In the genomic region with DNA sequence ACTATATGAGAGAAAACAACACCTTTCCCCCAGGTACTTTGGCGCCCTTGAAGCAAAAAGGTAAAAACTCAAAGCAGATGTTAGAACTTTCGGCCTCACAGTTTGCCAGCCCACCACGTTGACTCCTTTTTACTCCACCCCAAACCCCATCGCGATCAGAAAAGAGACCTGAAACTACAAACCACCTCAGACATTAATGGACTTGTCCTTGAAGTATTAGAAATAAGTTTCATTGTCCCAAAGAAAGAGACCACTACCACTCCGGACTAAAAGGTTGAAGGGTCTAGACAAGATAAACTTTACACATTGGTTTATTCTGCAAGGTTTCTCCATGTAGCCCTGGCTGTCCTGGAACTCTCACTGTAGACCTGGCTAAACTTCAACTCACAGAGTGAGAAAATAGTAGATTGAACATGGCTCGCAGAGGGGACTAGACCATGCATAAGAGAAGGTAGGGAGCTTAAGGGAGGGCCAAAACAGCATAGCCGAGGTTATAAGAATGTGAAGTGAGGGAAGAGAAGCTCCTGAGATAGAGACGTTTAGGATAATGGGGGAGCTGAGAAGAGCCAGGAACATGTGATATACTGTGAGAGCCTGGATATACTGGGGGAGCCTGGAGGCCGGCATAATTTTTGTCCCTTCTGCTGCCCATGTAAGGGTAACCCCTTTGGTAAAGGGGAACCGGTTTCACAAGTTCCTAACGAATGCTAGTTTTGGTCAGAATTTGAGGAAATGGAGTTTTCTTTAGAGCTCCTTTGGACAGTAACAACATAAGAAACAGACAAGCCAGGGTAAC, we compare ENCODE assay signal across 8 mouse cellular contexts. TPM values are rescaled to one million over a fixed set of nuclear protein-coding genes. Genes with fewer than 3 reads are reported as not detected.
A peak's percentile ranks its signal among the peaks of the same experiment; 100 is the strongest.
DNase-seq lines count a peak whose midpoint lies in the region; ATAC-seq and TF ChIP-seq lines count a peak whose summit lies in the region.

No protein-coding gene starts in this region.

- no peaks in the 10 kb centered on the region for H3K27me3 ChIP-seq in forebrain, embryonic 11.5 days (ENCODE audit: control insufficient read depth, insufficient read depth, low read length)
- H3K27me3 ChIP-seq in limb, embryonic 13.5 days = no peaks in the 10 kb centered on the region
- H3K27me3 ChIP-seq in neural tube, embryonic 15.5 days (replicated peaks) = no peaks in the 10 kb centered on the region

- peaks cover 11% of the 10 kb centered on the region for H3K4me1 ChIP-seq in forebrain, embryonic 11.5 days (replicated peaks; ENCODE audit: control insufficient read depth, insufficient read depth, low read length)
- peaks cover 30% of the 10 kb centered on the region for H3K4me1 ChIP-seq in limb, embryonic 13.5 days
- H3K4me1 ChIP-seq in neural tube, embryonic 15.5 days = peaks cover 33% of the 10 kb centered on the region

- peak overlapping the region; percentile 39; the same call in 1 of the 2 replicates for H3K9ac ChIP-seq in forebrain, embryonic 11.5 days (ENCODE audit: low read length)
- H3K9ac ChIP-seq in limb, embryonic 13.5 days = no peak overlapping the region
- H3K9ac ChIP-seq in neural tube, embryonic 15.5 days (replicated peaks) = no peak overlapping the region

- peak overlapping the region; percentile 71; the same call in 1 of the 2 replicates for H3K4me3 ChIP-seq in left cerebral cortex, adult 2 months
- peak overlapping the region; percentile 77 for H3K4me3 ChIP-seq in forebrain, embryonic 11.5 days (ENCODE audit: low read depth, low read length)
- peak overlapping the region; percentile 78; the same call in 1 of the 2 replicates for H3K4me3 ChIP-seq in limb, embryonic 13.5 days
- peak overlapping the region; percentile 61 for H3K4me3 ChIP-seq in neural tube, embryonic 15.5 days (replicated peaks)

- peak overlapping the region; percentile 60 for H3K4me2 ChIP-seq in forebrain, embryonic 11.5 days (ENCODE audit: low read depth, low read length, severe bottlenecking)
- peak overlapping the region; percentile 62 for H3K4me2 ChIP-seq in limb, embryonic 13.5 days (replicated peaks)
- peak overlapping the region; percentile 64 for H3K4me2 ChIP-seq in neural tube, embryonic 15.5 days

- no peak for ATAC-seq in forebrain, embryonic 11.5 days (replicated peaks; ENCODE audit: low FRiP score)
- no peak for ATAC-seq in limb, embryonic 13.5 days (ENCODE audit: low FRiP score, low read depth)
- no peak for ATAC-seq in neural tube, embryonic 15.5 days (ENCODE audit: low FRiP score)

- no peaks in the 10 kb centered on the region for H3K9me3 ChIP-seq in forebrain, embryonic 11.5 days (ENCODE audit: control insufficient read depth, low read length)
- H3K9me3 ChIP-seq in limb, embryonic 13.5 days = no peaks in the 10 kb centered on the region
- no peaks in the 10 kb centered on the region for H3K9me3 ChIP-seq in neural tube, embryonic 15.5 days (replicated peaks)

- TF ChIP-seq CTCF in left cerebral cortex, adult 2 months (IDR thresholded peaks at IDR 0.05) = no peak

- intact Hi-C loops in left cerebral cortex, adult 2 months (cut with DNase I) = loop anchor here (5.0 kb wide), 1 partner anchor 55 kb away; no protein-coding TSS in a partner anchor
- intact Hi-C loops in left cerebral cortex, postnatal 14 days (cut with DNase I) = no loop called here

- peak overlapping the region; percentile 66 for H3K27ac ChIP-seq in left cerebral cortex, adult 2 months
- H3K27ac ChIP-seq in forebrain, embryonic 11.5 days (ENCODE audit: low read depth, low read length) = peak overlapping the region; percentile 76
- H3K27ac ChIP-seq in limb, embryonic 13.5 days = peak overlapping the region; percentile 28; the same call in 1 of the 2 replicates
- H3K27ac ChIP-seq in neural tube, embryonic 15.5 days (replicated peaks) = peak overlapping the region; percentile 90

- 69% methylated on average over 12 of the region's 12 CpGs for WGBS in forebrain, embryonic 11.5 days
- WGBS in limb, embryonic 13.5 days = 55% methylated on average over 12 of the region's 12 CpGs
- WGBS in neural tube, embryonic 15.5 days = 66% methylated on average over 12 of the region's 12 CpGs

- no peak for DNase-seq in left cerebral cortex, adult 2 months (ENCODE audit: extremely low spot score in 1 of 2, low spot score in 2 of 2)
- DNase-seq in left cerebral cortex, postnatal 14 days (ENCODE audit: low spot score in 2 of 2) = no peak
- no peak for DNase-seq in forebrain, embryonic 11.5 days (ENCODE audit: low spot score)
- no peak for DNase-seq in adrenal gland, postnatal 4 days (ENCODE audit: low spot score in 2 of 2)
- no peak for DNase-seq in yolk sac, embryonic 10.5 days (ENCODE audit: low spot score)
- no peak for DNase-seq in right cerebral cortex, postnatal 36 days (ENCODE audit: low spot score in 2 of 2)

- H3K36me3 ChIP-seq in forebrain, embryonic 11.5 days (ENCODE audit: control insufficient read depth, insufficient read depth, low read length) = peaks cover 3% of the 10 kb centered on the region; the same call in 1 of the 2 replicates
- H3K36me3 ChIP-seq in limb, embryonic 13.5 days = peaks cover 25% of the 10 kb centered on the region
- peaks cover 22% of the 10 kb centered on the region for H3K36me3 ChIP-seq in neural tube, embryonic 15.5 days

RNA-seq across cellular contexts. Expression of a gene that starts 0.9 kb away (rescaled TPM):
- total RNA-seq in left cerebral cortex, adult 2 months (2021) = 10 to 100 TPM; 78.1 to 79.6 TPM
- total RNA-seq in left cerebral cortex, postnatal 14 days (2021) = 100 to 1,000 TPM in 1 of 2 experiments, 10 to 100 TPM in 1; 97.9 to 102 TPM
- polyA plus RNA-seq in forebrain, embryonic 11.5 days (2014; fragmentation: Nextera tagmentation; extraction: Ambion mirVana) = 332 and 356 TPM in 2 replicates
- 194 and 207 TPM in 2 replicates for polyA plus RNA-seq in limb, embryonic 13.5 days (2015; fragmentation: Nextera tagmentation; extraction: Ambion mirVana)
- polyA plus RNA-seq in neural tube, embryonic 15.5 days (2015; fragmentation: Nextera tagmentation; extraction: Ambion mirVana) = 437 and 499 TPM in 2 replicates
- total RNA-seq in adrenal gland, postnatal 4 days (2021) = 10 to 100 TPM; 79.4 to 85.0 TPM

RNA-seq across cellular contexts. Expression of a gene that starts 1.8 kb away (rescaled TPM):
- not detected for total RNA-seq in left cerebral cortex, adult 2 months (2021)
- total RNA-seq in left cerebral cortex, postnatal 14 days (2021) = not detected
- polyA plus RNA-seq in forebrain, embryonic 11.5 days (2014; fragmentation: Nextera tagmentation; extraction: Ambion mirVana) = not detected in 2 replicates
- not detected in 2 replicates for polyA plus RNA-seq in limb, embryonic 13.5 days (2015; fragmentation: Nextera tagmentation; extraction: Ambion mirVana)
- not detected in 2 replicates for polyA plus RNA-seq in neural tube, embryonic 15.5 days (2015; fragmentation: Nextera tagmentation; extraction: Ambion mirVana)
- not detected for total RNA-seq in adrenal gland, postnatal 4 days (2021)

RNA-seq across cellular contexts. Expression of a gene that starts 9.6 kb away (rescaled TPM):
- 100 to 1,000 TPM; 189 to 199 TPM for total RNA-seq in left cerebral cortex, adult 2 months (2021)
- total RNA-seq in left cerebral cortex, postnatal 14 days (2021) = 100 to 1,000 TPM; 205 to 214 TPM
- 23.9 and 24.5 TPM in 2 replicates for polyA plus RNA-seq in forebrain, embryonic 11.5 days (2014; fragmentation: Nextera tagmentation; extraction: Ambion mirVana)
- 30.9 and 32.7 TPM in 2 replicates for polyA plus RNA-seq in limb, embryonic 13.5 days (2015; fragmentation: Nextera tagmentation; extraction: Ambion mirVana)
- 93.2 and 114 TPM in 2 replicates for polyA plus RNA-seq in neural tube, embryonic 15.5 days (2015; fragmentation: Nextera tagmentation; extraction: Ambion mirVana)
- 10 to 100 TPM; 21.9 to 27.4 TPM for total RNA-seq in adrenal gland, postnatal 4 days (2021)

RNA-seq across cellular contexts. Expression of a gene that starts 33.2 kb away (rescaled TPM):
- total RNA-seq in left cerebral cortex, adult 2 months (2021) = not detected
- total RNA-seq in left cerebral cortex, postnatal 14 days (2021) = not detected
- polyA plus RNA-seq in forebrain, embryonic 11.5 days (2014; fragmentation: Nextera tagmentation; extraction: Ambion mirVana) = 2.1 and 2.8 TPM in 2 replicates
- polyA plus RNA-seq in limb, embryonic 13.5 days (2015; fragmentation: Nextera tagmentation; extraction: Ambion mirVana) = 0.33 and 0.68 TPM in 2 replicates
- polyA plus RNA-seq in neural tube, embryonic 15.5 days (2015; fragmentation: Nextera tagmentation; extraction: Ambion mirVana) = 0.06 and 1.4 TPM in 2 replicates
- total RNA-seq in adrenal gland, postnatal 4 days (2021) = 10 to 100 TPM; 11.2 to 24.5 TPM

RNA-seq across cellular contexts. Expression of a gene that starts 57.3 kb away (rescaled TPM):
- 10 to 100 TPM; 14.9 to 20.9 TPM for total RNA-seq in left cerebral cortex, adult 2 months (2021)
- total RNA-seq in left cerebral cortex, postnatal 14 days (2021) = 10 to 100 TPM; 20.4 to 25.1 TPM
- polyA plus RNA-seq in forebrain, embryonic 11.5 days (2014; fragmentation: Nextera tagmentation; extraction: Ambion mirVana) = 6.3 and 6.7 TPM in 2 replicates
- 2.0 and 3.0 TPM in 2 replicates for polyA plus RNA-seq in limb, embryonic 13.5 days (2015; fragmentation: Nextera tagmentation; extraction: Ambion mirVana)
- polyA plus RNA-seq in neural tube, embryonic 15.5 days (2015; fragmentation: Nextera tagmentation; extraction: Ambion mirVana) = 44.8 and 59.3 TPM in 2 replicates
- 10 to 100 TPM; 15.0 to 17.8 TPM for total RNA-seq in adrenal gland, postnatal 4 days (2021)

Comparison
In these comparisons a context has a peak if more than half of its experiments do, and no peak if none do; other contexts are left out.
1. H3K27ac ChIP-seq: peak in every context shown above with its lines; median percentile 90 in neural tube, embryonic 15.5 days; 76 in forebrain, embryonic 11.5 days; 66 in left cerebral cortex, adult 2 months; 28 in limb, embryonic 13.5 days.
2. RNA of a gene that starts 9.6 kb away (total RNA-seq): 205 to 214 TPM in left cerebral cortex, postnatal 14 days and 189 to 199 TPM in left cerebral cortex, adult 2 months; 21.9 to 27.4 TPM in adrenal gland, postnatal 4 days; every median in the first group is over 4 times any median in the second.
3. Peak in every context shown above with its lines, with median percentiles within 50 percentile points of each other: H3K4me3 ChIP-seq and H3K4me2 ChIP-seq.